Mouse (Mus musculus) gastrocnemius, postnatal 4 days (tissue): ENCODE results near the gene Disp3. TPM values are rescaled to one million over a fixed set of nuclear protein-coding genes. Genes with fewer than 3 reads are reported as not detected.

Experiments used
- DNase-seq, 2 experiments: peaks; one replicate each; pipeline ENCODE4 v3.0.0; 2021 to 2022; ENCODE audit warnings: low spot score in 2 of 2, mixed read lengths in 2 of 2
- long read RNA-seq, 2 experiments: library from polyadenylated mRNA; stranded (forward); transcript quantifications; one replicate each; pipeline ENCODE4 v2.0.0; 2021
- total RNA-seq, 2 experiments: library from RNA; stranded (reverse); gene quantifications; 2 replicates each; pipeline ENCODE4 v1.2.3; 2021

Disp3 gene
- total RNA-seq, result under 1 TPM; 0.26 to 0.27 TPM
- long read RNA-seq, experiment 1, partial matches to known transcripts, result 0 of 1 reads
- long read RNA-seq, experiment 1, other reads (novel, unspliced or antisense), result 1 of 1 reads
- long read RNA-seq, experiment 2, result 0 reads

- peak in 1 of 2 experiments; percentile 26 for DNase-seq
Measured at GRCm38 (mm10) chr4:148287476-148288054, at the start of gene Disp3. Gene Disp3 (minus strand): TSS chr4:148287965.

GRCm38 (mm10) chr4:148330269-148330668 lies 42.5 kb upstream of the Disp3 start:
- DNase-seq, result no peak

GRCm38 (mm10) chr4:148329431-148329830 lies 41.7 kb upstream of the Disp3 start:
- DNase-seq, result no peak

- DNase-seq, result no peak
Measured at GRCm38 (mm10) chr4:148328237-148328636, 40.5 kb upstream of the Disp3 start.

GRCm38 (mm10) chr4:148327266-148327997 lies 39.7 kb upstream of the Disp3 start:
- DNase-seq, result no peak

- no peak for DNase-seq
Measured at GRCm38 (mm10) chr4:148326791-148327190, 39.0 kb upstream of the Disp3 start.

GRCm38 (mm10) chr4:148325951-148326350 lies 38.2 kb upstream of the Disp3 start:
- DNase-seq, result no peak

- DNase-seq, result no peak
Measured at GRCm38 (mm10) chr4:148325057-148325456, 37.3 kb upstream of the Disp3 start.

GRCm38 (mm10) chr4:148322152-148322551 lies 34.4 kb upstream of the Disp3 start:
- no peak for DNase-seq

GRCm38 (mm10) chr4:148319366-148319765 lies 31.6 kb upstream of the Disp3 start:
- DNase-seq, result no peak

GRCm38 (mm10) chr4:148315377-148316175 lies 27.8 kb upstream of the Disp3 start:
- DNase-seq, result no peak

- DNase-seq, result no peak
Measured at GRCm38 (mm10) chr4:148314396-148314795, 26.6 kb upstream of the Disp3 start.

GRCm38 (mm10) chr4:148313601-148314000 lies 25.8 kb upstream of the Disp3 start:
- DNase-seq, result no peak

- no peak for DNase-seq
Measured at GRCm38 (mm10) chr4:148312296-148313116, 24.7 kb upstream of the Disp3 start.

GRCm38 (mm10) chr4:148310845-148311244 lies 23.1 kb upstream of the Disp3 start:
- DNase-seq, result no peak

- DNase-seq, result no peak
Measured at GRCm38 (mm10) chr4:148310126-148310525, 22.4 kb upstream of the Disp3 start.

GRCm38 (mm10) chr4:148306406-148307083 lies 18.8 kb upstream of the Disp3 start:
- peak in 1 of 2 experiments; percentile 32 for DNase-seq

- no peak for DNase-seq
Measured at GRCm38 (mm10) chr4:148298720-148299119, 11.0 kb upstream of the Disp3 start.

- DNase-seq, result no peak
Measured at GRCm38 (mm10) chr4:148297640-148298039, 9.9 kb upstream of the Disp3 start.

- DNase-seq, result peak; percentile 25 to 55
Measured at GRCm38 (mm10) chr4:148293319-148293718, 5.6 kb upstream of the Disp3 start.
